Mouse (Mus musculus) sigmoid colon, adult 10 weeks (tissue): ENCODE measurements around the gene Spin4. TPM values are rescaled to one million over a fixed set of nuclear protein-coding genes. Genes with fewer than 3 reads are reported as not detected.

Source experiments
- polyA plus RNA-seq: library from polyadenylated mRNA; stranded (reverse); fragments of 350-450 nt; fragmentation: Illumina TruSeq; extraction: RNeasy Lipid Tissue Mini Kit (QIAGEN cat#74804); gene quantifications from one replicate; pipeline ENCODE4 v1.2.3, GENCODE M21; 2014; ENCODE audit warnings: low read depth, low replicate concordance

Gene Spin4
- polyA plus RNA-seq = 3.4 TPM

DNA sequence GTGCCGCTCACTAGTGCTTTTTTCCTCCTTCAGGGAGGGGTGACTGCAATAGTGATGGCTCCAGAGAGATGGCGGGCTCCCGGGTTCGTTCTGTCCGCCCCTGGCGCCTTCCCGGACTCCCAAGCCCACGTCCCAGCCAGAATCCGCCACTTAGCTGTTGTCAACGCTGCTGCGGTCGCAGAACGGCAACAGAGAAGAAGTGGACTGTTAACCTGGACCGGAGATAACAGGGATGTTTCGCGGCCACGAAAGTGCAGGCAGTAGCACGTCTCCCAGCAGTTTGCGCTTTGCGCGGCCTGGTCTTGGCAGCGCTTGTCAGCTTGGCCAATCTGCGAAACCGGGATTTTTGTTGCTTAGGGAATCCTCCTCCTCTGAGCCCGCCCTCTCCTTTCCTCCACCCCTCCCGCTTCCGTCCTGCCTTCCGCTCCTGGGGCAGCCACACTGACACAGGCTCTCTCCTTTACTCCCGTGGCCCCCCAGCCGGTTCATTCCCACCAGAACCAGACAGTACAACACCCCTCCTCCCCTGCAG lies at the start of gene Spin4:
TSS of gene Spin4 (minus strand) at position 322 of the 532 bp plus-strand sequence.

Other genes with a start within 250 kb of the Spin4 start
- gene Arhgef9, start 170.2 kb upstream of the Spin4 start, polyA plus RNA-seq = 11.2 TPM